Mouse (Mus musculus) retina, embryonic 14.5 days (tissue): ENCODE results near the gene Kat2a.

Experiments
- DNase-seq: peaks from one replicate; pipeline ENCODE4 v3.0.0-alpha.2; 2015; ENCODE audit warnings: low spot score

Kat2a gene

DNA sequence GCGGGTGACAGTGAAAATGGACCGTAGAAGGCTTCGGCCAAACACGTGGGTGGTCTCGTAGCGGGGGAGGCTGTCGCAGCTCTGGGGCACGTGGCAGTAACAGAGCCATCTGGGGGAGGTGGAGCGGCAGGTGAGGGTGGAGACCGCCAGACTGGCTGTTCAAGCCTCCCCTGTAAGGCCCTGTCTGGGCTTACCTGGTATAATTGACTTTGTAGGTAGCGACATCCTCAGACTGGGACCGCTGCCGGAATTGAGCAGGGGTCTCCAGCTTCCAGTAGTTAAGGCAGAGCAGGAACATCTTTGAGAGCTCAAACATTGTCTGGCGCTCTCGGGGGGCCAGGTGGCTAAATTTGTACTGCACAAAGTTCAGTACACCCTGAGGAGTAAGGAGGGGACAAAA is 1.7 kb downstream of the Kat2a start:
- DNase-seq, result no peak

DNA sequence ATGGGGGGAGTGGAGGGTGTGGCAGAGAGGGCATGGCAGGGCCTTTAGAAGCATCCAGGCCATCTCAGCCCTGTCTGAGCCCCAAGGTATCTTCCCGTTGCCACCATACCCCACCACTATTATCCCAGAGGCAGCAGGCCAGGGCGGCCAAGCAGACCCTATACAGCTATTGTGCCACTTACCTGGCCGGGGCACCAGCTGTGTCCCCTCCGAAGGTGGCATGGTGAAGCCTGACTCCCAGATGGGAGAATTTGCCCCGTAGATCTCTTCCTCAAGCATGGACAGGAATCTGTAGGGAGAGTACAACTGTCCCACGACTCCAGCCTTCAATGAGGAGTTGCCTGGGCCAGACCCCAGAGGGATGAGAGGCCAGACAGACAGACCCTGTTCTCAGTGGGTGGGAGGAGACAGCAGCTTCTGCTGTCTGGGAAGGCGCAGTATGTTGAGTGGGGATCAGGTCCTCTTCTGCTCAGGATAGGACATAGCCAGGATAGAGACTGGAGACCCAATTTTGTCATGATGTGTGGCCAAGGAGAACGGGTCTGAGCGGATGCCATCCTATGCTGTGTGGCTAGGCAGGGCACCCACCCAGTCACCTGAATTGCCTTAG is 3.0 kb downstream of the Kat2a start:
- DNase-seq, result no peak

DNA sequence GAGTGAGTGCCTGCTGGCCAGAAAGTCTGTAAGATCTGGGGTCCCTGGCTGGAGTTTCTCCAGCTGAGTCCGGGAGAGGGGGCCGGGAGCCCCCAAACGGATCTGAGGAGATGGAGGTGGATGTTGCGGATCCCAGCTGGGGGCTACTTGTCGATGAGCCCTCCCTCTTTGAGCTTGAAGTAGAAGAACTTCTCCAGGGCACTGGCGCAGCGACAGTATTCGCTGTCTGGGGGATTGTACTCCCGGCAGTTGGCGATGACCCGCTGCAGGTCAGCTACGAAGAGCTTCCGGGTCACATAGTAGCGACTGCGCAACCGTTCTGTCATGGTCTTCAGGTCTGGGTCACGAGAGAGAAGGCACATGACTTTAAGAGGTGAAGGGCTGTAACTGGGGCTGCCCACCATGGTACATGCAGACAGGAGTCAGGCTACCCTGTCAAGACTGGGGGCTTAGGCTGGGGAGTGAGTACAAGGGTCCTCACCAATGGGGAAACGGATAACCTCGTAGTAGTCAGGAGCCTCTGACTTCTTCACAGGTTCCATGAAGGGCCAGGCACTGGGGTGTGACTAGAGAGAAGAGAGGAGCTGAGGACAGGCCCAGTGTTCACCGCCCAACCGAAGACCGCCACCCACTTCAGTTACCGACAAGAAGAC is 7.0 kb downstream of the Kat2a start:
- DNase-seq, result no peak

DNA sequence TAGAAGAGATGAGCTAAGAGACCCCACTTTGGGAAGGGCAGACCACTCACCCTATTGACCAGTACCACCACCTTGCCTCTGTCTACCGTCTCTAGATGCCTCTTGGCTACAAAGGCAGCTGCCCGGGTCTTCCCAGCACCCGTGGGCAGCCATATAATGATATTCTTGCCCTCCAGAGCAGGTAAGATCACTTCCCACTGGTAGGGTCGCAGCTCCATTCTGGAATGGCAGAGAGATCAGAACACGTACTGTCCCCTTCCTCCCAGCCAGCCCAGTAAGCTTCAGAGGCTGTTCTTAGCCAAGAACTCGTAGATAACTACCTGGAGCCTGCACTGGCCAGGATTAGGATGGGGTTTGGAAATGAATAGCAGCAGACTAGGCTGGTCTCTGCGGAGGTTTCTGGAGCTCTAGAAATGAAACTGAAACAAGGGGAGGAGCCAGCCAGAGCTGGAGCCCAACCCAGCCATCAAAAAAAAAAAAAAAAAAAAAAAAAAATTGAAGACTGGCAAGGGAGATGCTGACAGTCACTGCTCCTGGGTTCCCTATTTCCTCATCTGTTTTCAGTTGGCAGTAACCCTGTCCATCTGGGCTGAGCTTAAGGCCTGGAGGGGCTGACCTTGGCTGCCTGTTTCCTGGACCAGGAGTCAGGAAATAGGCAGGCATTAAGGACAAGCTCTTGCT is 8.3 kb downstream of the Kat2a start, which contains the start of gene Dhx58:
Gene Dhx58 (minus strand): TSS at position 421 of the 681 bp plus-strand sequence.
- DNase-seq, result no peak

DNA sequence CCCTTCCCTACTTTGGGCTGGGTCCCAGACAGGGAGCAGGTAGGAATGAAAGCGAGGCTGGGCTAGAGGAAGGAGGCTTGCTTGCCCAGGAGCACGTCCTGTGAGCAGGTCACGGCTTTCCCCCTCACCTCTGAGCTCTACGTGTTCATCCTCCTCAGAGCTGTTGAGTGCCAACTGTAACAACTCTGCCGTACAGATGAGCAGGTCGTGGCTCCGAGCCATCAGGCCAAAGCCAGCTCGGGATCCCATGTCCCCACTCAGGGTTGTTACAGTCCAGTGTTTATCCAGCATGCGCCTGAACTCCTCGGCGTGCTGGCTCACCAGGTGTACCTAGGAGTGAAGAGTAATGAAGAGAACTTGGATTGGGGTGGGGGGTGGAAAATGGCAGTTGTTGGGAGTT is 8.9 kb downstream of the Kat2a start:
- DNase-seq, result no peak

DNA sequence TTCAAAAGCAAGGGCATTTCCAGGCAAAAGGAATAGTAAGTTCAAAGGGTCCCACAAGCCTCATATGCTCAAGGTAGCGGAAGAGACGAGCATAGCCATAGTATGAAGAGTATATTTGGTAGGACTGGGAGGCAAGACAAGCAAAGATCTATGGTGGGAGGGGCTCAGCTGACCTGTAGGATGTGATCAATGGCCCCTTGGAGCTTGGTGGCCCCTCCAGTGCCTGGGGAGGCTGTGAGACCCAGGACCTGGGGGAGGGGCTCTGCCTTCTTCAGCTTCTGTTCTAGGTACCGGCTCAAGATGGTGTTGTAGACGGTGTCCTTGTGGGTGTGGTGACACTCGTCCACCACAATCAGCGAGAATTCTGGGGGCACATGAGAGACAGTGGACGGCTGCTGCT is 9.4 kb downstream of the Kat2a start:
- DNase-seq, result no peak

DNA sequence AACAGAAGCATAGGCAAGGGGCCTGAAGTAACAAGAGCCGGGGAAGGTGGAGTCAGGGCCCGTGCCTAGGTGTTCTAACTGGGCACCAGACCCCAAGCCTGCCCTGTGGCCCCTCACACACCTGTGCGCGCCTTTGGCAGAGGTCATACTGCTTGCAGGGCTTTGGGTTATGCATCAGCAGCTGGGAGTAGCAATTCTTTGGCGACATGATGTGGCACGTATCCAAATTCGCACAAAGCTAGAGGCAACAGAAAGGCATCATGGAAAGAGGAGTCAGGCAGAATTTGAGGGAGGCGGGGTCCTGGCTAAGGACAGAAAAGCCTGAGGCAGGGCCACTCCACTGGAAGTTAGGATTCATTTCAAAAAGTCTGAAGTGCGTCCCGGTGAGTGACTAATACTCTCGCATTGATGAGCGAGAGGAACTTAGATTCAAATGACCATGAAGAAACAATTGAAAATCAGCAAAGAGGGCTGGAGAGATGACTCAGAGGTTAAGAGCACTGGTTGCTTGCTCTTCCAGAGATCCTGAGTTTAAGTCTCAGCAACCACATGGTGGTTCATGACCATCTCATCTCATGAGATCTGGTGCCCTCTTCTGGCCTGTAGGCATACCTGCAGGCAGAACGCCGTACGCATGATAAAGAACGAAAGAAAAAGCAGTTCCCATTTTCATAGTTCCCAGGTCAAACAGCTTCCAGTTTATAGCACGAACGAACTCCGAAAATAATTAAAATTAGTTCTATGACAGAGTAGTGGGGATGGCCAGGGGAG is 10.0 kb downstream of the Kat2a start:
- DNase-seq, result peak; percentile 86

DNA sequence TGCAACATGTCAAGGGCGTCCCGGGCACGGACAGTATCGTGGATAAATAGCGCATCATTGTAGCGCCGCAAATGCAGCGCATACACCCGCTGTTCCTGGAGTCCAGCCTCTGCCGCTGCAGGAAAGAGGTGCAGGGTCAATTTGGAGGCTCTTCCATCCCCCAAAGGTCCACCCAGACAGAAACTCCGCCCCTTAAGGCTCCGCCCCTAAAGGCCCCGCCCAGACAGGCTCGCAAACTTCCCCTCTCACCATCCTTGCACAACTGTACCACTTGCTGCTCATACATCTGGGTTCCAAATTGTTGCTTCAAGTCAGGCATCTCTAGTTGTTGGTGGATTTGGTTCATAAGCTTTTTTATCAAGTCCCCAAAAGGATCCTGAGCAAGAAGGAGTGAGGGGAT is 11.0 kb downstream of the Kat2a start:
- no peak for DNase-seq

DNA sequence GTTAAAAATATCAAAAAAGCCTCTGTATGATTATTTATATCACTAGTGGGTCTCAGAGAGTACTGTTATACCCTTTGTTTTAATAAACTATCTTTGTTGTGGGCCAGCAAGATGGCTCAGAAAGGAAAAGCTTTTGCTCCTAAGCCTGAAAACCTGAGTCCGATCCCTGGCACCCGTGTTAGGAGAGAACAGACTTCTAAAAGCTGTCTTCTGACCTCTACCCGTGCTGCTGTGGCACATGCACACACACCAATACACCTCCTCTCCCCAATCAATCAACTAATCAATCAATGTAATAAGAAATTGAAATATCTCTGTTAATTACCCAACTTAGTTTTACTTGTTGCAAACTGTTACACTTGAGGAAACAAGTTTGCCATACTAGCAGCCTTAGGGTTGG is 11.6 kb downstream of the Kat2a start:
- no peak for DNase-seq

DNA sequence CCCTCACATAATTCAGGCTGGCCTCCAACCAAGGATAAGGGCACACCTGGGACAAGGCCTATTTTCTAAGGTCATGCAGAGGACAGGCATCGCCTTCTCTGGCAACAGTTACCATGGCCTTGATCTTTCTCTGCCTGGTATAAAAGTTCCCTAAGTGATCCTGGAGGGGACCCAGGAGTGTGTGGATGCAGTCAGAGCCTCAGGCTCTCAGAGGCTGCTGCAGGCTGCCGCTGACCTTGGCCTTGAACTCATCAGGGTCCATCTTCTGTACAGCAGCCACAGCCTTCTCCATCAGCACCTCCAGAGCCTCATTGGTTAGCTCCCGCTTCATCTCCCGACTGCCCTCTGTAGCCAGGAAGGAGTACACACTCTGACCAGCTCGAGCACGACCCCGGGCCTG is 14.3 kb downstream of the Kat2a start:
- DNase-seq, result no peak

DNA sequence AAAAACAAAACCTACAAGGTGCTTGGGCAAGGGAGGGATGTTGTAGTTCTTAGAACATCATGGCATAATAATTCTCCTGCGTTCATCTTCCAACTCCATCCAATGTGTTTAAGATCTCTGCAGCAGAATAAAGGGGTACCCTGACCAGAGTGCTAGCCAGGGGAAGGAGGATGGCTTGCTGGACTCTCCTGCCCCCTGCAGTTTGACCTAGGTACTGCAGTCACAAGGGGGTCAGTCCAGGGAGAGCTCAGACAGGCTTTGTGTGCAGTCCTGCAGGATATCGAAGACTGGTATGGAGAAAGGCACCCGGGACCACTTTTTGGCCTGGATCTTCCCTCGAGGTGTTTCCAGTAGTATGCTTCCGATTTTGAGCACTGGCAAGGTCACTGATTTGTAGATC is 17.3 kb downstream of the Kat2a start:
- DNase-seq, result peak; percentile 86

DNA sequence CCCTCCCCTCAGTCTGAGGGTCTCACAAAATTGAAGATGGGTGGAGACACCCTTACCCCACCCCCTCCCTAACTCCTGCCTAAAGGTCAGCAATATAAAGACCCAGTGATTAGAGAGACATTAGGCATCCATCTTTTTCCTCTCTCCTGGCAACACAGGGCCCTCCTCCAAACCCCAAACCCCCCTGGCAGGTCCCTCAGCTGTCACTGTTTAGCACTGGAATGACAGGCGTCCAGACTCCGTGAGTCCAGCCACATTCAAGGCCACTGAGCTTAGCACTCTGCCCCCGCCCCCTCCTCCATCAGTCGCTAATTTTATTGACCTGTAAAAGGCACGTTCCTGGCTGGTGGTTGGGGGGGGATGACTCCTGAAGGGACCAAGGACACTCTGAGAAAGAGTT is 19.1 kb downstream of the Kat2a start:
- no peak for DNase-seq

DNA sequence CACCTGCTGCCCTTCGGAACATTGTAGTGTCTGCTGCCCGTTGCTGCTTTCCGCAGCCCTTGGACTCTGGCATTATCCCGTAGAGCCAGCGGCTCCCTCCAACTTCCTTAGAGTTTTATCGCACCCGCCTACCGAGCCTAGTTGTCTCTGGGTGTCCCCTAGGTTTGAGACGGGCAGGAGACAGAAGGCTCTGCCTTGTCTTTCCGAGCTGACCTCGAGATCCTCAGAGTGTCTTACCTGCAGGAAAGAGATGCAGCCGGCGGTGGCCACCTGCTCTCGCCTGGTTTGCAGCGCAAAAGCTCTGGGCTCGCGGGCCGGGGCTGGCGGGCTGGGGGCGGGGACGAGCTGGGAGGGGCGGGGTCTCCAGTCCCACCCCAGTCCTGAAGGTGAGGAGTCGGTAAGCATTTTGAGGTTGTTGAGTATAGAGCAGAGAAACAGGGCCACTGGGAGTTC is 20.1 kb downstream of the Kat2a start, which contains the start of gene Zfp385c:
Gene Zfp385c (minus strand): TSS at position 292 of the 453 bp plus-strand sequence.
- DNase-seq, result no peak

DNA sequence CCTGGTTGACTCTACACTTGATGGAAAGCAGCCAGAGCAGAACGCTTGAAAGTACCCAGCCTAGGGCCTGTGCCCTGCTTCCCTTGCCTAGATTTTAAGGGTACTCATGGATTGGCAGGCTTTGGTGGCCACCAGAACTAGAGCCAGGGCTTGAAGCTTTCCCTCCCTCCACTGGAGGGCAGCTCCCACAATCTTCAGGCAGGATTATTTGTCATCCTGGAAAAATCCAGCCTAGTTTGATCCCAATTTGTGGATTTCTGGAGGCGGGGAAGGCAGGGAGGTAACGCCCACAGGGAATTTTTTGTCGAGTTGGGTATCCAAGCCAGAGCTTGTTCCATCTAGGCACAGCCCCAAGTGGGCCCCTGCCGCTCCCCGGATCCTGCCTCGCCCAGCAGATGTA is 21.9 kb downstream of the Kat2a start:
- no peak for DNase-seq

DNA sequence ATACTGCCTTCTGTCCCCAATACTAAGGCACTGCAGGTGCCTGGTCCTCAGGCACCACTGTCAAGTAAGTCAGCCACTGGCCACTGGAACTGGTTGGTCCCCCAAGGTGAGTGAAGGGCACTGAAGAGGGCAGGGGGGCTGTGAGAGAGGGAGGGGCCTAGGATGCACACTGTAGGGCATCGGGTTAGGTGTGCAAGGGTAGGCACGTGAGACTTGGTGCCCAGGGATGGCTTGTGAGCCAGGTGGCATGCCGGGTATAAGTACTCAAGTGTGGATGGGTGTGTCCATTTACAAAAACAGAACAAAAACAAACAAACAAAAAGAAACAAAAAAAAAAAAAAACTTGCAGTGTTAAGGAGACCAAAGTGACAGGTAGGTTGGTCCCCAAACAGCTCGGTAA is 23.8 kb downstream of the Kat2a start:
- no peak for DNase-seq

DNA sequence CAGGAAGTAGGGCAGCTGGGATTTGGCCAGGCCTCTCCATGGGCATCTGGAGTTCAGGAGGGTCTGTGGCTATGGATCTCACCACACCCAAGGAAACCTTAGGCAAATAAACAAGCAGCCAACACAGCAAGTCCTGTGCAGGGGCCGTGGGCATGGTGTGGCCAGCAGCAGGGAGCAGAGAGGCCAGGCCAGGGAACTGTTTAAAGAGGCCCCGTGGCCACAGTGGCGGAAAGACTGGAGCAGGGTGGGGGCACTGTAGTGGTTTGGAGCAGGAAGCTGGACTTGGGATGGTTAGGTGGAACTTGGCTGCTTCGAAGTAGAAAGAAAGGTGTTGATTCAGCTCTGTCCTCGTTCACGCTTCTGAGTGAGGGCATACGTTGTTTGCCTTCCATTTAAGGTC is 25.0 kb downstream of the Kat2a start:
- no peak for DNase-seq

DNA sequence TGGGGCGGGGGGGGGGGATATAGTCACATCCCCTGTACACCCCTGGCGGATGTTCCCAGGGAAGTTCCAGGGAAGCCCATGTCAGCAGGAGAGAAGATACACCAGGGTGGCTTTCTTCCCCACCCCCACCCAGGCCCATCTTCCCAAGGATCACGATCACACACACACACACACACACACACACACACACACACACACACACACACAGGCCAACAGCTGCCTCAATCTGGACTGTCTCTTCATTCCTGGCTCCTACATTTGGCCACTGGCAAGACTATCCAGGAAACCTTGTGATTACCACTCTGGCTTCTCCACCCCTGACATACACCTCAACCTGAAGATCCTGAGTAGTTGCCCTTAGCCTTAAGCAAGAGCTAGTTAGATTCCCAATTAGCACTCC is 26.9 kb downstream of the Kat2a start:
- DNase-seq, result no peak

DNA sequence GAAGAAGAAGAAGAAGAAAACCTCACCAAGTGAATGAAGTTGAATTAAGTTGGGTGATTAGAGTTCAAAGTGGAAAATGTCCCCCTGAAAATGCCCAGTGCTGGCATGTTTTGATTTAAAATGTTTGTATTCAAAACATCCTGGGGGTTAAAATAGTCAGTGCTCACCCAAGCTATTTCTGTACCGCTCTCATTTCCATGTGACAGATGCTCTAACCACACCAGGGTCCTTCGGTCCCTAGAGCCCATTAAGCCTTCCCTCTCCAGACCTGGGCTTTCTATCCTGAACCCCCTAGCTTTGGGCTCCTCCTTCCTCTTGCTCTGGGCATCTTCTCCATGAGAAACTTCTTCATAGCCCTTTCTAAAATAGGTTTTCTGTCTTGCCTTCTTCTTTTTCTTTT is 28.2 kb downstream of the Kat2a start:
- no peak for DNase-seq

DNA sequence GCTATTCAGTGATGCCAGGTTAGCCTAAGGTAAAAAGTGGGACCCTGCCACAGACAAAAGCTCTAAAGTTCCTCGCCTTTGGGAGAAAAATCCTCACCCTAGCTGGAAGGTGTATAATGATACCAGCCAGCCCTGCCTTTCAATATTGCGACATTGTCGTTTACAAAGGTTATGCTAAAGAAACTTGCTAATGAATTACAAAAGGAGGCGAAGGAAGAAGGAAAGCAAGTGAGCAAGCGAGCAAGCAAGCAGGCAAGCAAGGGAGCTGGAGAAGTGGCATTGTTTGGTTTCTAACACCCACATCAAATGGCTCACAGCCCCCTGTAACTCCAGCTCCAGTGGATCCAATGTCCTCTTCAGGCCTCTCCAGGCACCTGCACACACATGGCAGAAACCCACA is 29.7 kb downstream of the Kat2a start:
- no peak for DNase-seq

DNA sequence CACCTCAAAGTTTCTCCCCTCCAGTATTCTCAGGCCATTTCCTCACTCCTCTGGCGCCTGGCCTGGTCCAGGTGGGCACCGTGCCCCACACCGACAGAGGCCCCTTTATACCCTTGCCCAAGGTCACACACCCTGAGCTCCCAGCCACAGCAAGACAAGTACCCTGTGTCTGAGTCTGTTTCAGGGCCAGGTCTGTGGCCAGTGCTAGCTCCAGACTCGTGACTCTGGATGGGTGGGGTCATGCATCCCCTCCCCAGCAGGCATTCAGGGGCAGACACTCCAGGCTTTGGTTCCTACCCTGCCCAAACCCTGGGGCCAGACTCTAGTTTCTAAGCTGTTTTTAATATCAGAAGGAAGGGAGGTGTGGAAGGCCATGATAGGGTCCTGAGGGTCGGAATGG is 30.4 kb downstream of the Kat2a start:
- DNase-seq, result no peak

DNA sequence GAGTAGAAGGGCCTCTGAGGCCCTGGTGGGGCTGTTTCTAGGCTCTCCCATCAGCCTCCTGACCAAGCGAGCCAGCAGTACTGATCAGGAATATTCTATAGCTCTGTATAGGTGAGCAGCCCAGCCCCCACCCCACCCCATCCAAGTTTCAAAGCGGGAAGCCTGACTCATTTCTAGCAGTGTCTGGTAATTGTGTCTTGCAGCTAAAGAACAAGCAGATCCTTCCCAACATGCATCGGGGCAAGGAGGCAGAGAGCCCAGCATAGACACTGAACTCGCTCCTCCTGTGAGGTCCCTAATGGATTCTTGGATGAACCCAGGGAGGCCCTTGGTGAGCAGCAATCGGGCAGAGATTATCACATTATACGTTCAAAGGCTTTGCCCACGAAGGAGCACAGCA is 34.5 kb downstream of the Kat2a start:
- DNase-seq, result no peak

DNA sequence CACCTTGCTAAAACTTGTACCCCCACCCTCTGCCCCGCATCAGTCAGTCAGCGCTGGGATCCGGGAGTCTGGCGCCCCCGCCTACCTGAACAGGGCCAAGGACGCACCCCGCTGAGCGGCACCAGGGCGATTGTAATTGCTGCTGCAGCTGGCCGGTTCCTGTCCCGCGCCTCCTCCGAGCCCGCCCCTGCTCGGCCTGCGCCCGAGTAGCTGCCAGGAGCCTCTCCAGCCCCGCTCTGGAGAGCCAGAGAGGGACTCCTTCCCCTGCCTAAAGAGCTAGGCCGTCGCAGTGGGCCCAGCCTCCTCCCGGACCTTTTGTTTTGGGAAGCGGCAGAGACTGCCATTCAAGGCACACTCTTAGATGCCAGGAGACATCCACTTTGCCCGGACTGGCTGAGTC is 39.1 kb downstream of the Kat2a start:
- DNase-seq, result peak; percentile 50

DNA sequence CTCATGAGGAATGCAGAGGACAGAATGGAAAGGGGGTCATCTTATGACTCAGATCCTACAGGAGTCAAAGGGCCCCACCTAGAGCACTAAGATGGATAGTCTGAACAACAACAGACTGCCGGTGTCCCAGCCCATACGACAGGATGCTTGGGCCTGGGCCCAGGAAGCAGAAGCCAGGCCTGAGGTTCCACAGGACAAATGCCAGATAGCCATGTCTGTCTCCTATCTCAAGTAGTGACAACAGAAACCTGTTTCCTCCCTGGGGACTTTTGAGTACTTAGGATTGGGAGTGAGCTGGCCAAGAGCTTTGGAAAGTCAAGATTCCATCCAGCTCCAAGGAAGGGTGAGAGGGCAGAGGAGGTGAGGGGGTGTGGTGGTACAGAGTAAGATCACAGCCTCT is 40.3 kb downstream of the Kat2a start:
- no peak for DNase-seq
